Mouse (Mus musculus): ENCODE data around the gene Rbm34. TPM values are rescaled to one million over a fixed set of nuclear protein-coding genes. Genes with fewer than 3 reads are reported as not detected.
"Not testable (repeated sequence)": the region's sequence is repeated elsewhere in the genome, so short reads cannot be mapped to it uniquely, and the experiment has no call there.

The Rbm34 gene
- polyA plus RNA-seq, 1 experiment: 10.8 TPM

DNA sequence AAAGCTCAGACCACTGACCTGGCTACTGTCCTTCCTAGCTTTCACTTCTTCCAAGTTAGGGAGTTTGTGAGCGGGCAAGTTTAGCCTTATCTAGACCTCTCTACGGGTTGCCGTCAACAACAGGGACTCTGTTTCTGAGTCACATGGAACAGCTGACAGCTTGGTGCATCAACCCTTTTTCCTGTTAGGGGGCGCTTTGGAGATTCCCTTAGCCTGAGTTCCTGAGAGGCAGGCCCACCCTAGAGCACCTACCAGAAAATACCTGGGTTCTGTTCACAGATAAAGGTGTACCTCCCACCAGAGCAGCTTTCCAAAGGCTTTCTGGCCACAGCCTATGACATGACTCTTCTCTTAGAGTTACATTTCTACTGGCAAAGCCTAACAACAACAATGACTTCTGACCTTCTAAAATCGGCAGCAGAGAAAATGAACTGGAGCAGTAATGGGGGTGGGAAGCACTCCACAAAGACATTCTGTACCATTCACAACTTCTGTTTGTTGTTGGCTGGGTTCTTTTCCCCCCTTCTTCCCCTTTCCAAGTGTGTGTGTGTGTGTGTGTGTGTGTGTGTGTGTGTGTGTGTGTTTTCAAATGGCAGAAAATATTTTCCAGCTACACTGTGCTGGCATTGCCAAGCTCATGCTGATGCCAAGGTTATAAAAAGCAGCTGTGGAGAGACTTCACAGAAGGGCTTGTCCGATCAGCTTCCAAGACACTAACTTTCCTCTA, 53.5 kb downstream of the Rbm34 start:
- DNase-seq: no peak
- Histone ChIP-seq H3K4me3 (replicated peaks; ENCODE audit: insufficient read depth, low read depth, low read length) (no peak overlapping the region), H3K27ac (ENCODE audit: insufficient read depth, low read length) (no peak overlapping the region), H3K27me3 (ENCODE audit: control insufficient read depth, insufficient read depth, low read length) (no peaks in the 10 kb centered on the region), H3K4me1 (ENCODE audit: control insufficient read depth, insufficient read depth, low read length) (peaks cover 18% of the 10 kb centered on the region)
- TF ChIP-seq POLR2A (IDR thresholded peaks at IDR 0.05; ENCODE audit: borderline replicate concordance, insufficient read depth, low read length): no peak
- 56% methylated on average over 6 of the region's 6 CpGs for WGBS

DNA sequence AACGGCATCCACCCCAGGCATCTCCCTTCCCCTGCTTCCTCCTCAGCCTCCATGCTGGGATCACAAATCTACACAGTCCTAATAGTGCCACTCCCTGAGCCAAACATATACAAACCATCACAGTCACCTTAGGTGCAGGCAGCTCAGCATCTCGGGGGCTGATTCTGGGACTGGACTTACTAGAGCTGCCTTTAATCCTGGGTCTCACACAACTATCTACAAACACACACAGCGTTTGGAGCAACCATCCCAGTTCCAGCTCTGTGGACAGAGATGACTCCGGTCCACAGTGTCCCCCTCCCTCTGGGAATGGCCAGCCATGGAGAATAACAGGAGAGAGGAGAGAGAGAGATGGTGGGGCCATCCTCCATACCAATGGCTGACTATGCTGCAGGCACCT, 54.3 kb downstream of the Rbm34 start:
- no peak overlapping the region for H3K4me3 ChIP-seq (replicated peaks; ENCODE audit: insufficient read depth, low read depth, low read length)
- no peak overlapping the region for H3K27ac ChIP-seq (ENCODE audit: insufficient read depth, low read length)
- no peak for TF ChIP-seq POLR2A (IDR thresholded peaks at IDR 0.05; ENCODE audit: borderline replicate concordance, insufficient read depth, low read length)
- no peak for TF ChIP-seq CTCF (IDR thresholded peaks at IDR 0.05; ENCODE audit: borderline replicate concordance, insufficient read depth, low read depth, low read length)
- DNase-seq: no peak
- peaks cover 18% of the 10 kb centered on the region for H3K4me1 ChIP-seq (ENCODE audit: control insufficient read depth, insufficient read depth, low read length)
- H3K27me3 ChIP-seq (ENCODE audit: control insufficient read depth, insufficient read depth, low read length): no peaks in the 10 kb centered on the region
- WGBS: 92% methylated on average over 4 of the region's 4 CpGs

DNA sequence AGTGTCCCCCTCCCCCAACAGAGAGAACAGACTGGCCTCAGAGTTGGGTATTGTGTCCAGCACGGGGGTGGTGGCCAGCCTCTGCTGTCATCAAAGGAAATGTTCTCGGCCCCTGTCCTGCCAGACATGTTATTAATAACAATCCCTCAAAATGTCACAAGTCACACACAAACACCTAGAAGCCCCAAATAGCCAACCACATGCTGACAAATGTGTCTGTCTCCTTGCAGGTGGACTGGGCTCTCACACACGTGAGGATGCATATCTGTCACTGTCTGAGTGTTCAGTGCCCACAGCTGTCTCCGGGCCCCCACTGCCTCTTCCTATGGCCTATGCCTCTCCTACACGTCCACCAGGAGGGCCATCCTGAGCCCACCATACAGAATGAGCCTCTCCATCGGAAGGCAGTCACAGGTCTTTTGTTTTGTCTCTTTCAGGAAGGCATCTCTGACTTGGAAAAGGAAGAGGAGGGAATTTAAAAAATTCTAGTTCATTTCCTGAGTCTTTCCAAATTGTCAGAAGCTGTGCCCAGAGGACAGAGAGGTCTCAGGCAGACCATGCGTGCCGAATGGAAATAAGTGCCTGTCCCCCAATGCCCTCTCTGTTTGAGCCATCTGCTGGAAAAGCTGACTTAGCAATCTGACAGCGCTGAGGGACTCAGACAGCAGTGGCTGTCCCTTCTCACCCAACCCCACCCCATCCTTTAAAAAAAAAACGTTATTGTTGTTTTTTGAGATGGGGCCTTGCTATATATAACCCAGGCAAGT, 56.1 kb downstream of the Rbm34 start:
- H3K27ac ChIP-seq (ENCODE audit: insufficient read depth, low read length): no peak overlapping the region
- TF ChIP-seq CTCF (IDR thresholded peaks at IDR 0.05; ENCODE audit: borderline replicate concordance, insufficient read depth, low read depth, low read length) (no peak), POLR2A (IDR thresholded peaks at IDR 0.05; ENCODE audit: borderline replicate concordance, insufficient read depth, low read length) (no peak)

GRCm38 (mm10) chr8:126914107-126914490, 56.8 kb downstream of the Rbm34 start:
- not testable (repeated sequence) for DNase-seq
- H3K4me1 ChIP-seq (ENCODE audit: control insufficient read depth, insufficient read depth, low read length): peaks cover 16% of the 10 kb centered on the region
- WGBS: 55% methylated on average over 10 of the region's 10 CpGs

More for the DNA sequence above, 56.1 kb downstream of the Rbm34 start:
- 48% methylated on average over 10 of the region's 10 CpGs for WGBS
- H3K27me3 ChIP-seq (ENCODE audit: control insufficient read depth, insufficient read depth, low read length): no peaks in the 10 kb centered on the region
- no peak for DNase-seq
- H3K4me3 ChIP-seq (replicated peaks; ENCODE audit: insufficient read depth, low read depth, low read length): no peak overlapping the region
- peaks cover 16% of the 10 kb centered on the region for H3K4me1 ChIP-seq (ENCODE audit: control insufficient read depth, insufficient read depth, low read length)

DNA sequence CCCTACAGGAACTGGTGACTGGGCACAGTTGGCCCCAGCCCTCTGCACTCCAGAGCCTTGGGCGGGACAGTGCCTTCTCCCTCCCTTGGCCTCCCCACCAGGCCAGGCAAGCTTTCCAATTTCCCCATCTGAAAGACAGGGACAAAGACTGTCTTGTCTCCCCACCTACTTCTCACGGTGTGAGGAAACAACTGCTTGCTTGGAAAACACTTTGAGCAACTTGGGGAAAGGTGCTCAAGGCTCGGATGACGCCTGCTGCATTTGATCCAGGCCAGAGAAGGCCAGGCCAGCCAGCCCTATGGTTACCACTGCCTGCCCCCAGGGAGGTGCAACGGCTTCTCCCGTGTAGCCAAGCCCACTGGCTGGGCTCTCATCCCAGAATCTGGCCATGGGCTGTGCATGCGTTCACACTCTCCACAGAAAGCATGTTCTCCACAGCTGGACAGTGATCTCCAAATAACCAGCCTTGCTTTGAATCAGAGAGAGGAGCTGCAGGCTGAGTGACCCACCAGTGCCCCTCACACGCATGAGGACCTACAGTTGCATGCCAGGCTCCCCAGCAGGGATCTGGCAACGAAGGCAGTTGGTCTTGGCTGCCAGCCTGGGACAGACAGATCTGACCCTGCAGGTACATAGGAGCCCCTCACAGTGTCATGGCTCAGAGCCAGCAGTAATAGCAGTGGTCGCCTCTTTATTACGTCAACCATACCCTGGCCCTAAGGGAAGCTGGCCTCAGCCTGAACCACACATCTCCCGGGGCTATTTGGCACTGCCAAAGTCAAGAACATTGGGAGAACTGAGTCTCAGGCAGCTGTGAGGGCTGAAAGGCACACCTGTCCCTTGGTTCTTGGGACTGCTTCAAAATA, 57.4 kb downstream of the Rbm34 start:
- 24% methylated on average over 12 of the region's 12 CpGs for WGBS
- Histone ChIP-seq H3K27ac (ENCODE audit: insufficient read depth, low read length) (no peak overlapping the region), H3K4me3 (replicated peaks; ENCODE audit: insufficient read depth, low read depth, low read length) (no peak overlapping the region), H3K4me1 (ENCODE audit: control insufficient read depth, insufficient read depth, low read length) (peaks cover 16% of the 10 kb centered on the region), H3K27me3 (ENCODE audit: control insufficient read depth, insufficient read depth, low read length) (no peaks in the 10 kb centered on the region)
- TF ChIP-seq POLR2A (IDR thresholded peaks at IDR 0.05; ENCODE audit: borderline replicate concordance, insufficient read depth, low read length) (no peak), CTCF (IDR thresholded peaks at IDR 0.05; ENCODE audit: borderline replicate concordance, insufficient read depth, low read depth, low read length) (no peak)
- DNase-seq: peak; percentile 72 to 76

More at GRCm38 (mm10) chr8:126914107-126914490, 56.8 kb downstream of the Rbm34 start:
- H3K4me3 ChIP-seq (replicated peaks; ENCODE audit: insufficient read depth, low read depth, low read length); H3K27ac ChIP-seq (ENCODE audit: insufficient read depth, low read length); H3K27me3 ChIP-seq (ENCODE audit: control insufficient read depth, insufficient read depth, low read length): not testable (repeated sequence)

DNA sequence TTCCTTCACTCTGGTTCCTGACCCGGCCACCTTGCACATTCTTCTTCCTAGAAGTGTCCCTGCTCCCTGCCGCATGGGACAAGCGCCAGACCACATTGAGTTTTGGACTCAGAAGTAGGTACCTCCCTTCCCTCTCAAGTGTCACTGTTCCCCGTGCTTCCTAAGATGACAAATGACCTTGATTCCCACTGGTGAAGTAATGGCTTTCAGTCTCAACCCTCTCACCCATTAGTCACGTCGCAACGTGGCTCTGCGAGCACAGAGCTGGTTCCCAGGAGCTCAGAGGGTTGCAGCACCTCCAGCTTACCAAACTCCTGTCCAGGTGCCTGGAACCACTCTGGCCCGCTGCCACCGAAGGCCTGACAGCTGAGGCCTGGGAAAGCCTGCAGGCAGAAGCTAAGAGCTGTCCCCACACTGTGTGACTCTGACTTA, 61.5 kb downstream of the Rbm34 start:
- 62% methylated on average over 10 of the region's 10 CpGs for WGBS
- Histone ChIP-seq H3K27ac (ENCODE audit: insufficient read depth, low read length) (no peak overlapping the region), H3K4me1 (ENCODE audit: control insufficient read depth, insufficient read depth, low read length) (peaks cover 10% of the 10 kb centered on the region), H3K27me3 (ENCODE audit: control insufficient read depth, insufficient read depth, low read length) (no peaks in the 10 kb centered on the region), H3K4me3 (replicated peaks; ENCODE audit: insufficient read depth, low read depth, low read length) (no peak overlapping the region)
- peak in 1 of 2 experiments; percentile 22 for DNase-seq
- TF ChIP-seq CTCF (IDR thresholded peaks at IDR 0.05; ENCODE audit: borderline replicate concordance, insufficient read depth, low read depth, low read length): no peak

DNA sequence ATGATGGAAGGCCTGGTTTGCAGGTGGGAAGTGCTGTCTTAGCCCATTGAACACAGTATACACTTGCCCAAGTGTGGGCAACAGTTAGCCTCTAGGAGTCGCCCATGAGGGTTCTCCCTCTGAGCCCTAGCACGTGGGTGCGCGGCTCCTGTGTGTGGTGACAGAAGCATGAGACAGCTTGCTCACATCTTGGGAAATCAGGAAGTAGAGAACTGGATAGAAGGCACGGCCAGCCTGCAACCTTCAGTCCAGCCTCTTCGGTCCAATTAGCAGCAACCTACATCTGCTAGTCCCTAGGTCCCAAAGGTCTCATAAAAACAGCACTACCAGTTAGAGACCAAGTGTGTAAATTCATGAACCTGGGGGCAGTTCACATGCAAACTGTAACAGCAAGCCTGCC, 62.1 kb downstream of the Rbm34 start:
- Histone ChIP-seq H3K27ac (ENCODE audit: insufficient read depth, low read length) (no peak overlapping the region), H3K4me3 (replicated peaks; ENCODE audit: insufficient read depth, low read depth, low read length) (no peak overlapping the region), H3K4me1 (ENCODE audit: control insufficient read depth, insufficient read depth, low read length) (peaks cover 9% of the 10 kb centered on the region), H3K27me3 (ENCODE audit: control insufficient read depth, insufficient read depth, low read length) (no peaks in the 10 kb centered on the region)
- no peak for DNase-seq
- TF ChIP-seq POLR2A (IDR thresholded peaks at IDR 0.05; ENCODE audit: borderline replicate concordance, insufficient read depth, low read length) (no peak), CTCF (IDR thresholded peaks at IDR 0.05; ENCODE audit: borderline replicate concordance, insufficient read depth, low read depth, low read length) (no peak)
- WGBS: 83% methylated on average over 6 of the region's 6 CpGs

Data from cerebellum, adult 2 months (tissue).